Comparison of ENCODE assay signal across 8 mouse cellular contexts in genomic region chr4:135972556-135972906, GRCm38 (mm10). TPM values are rescaled to one million over a fixed set of nuclear protein-coding genes. Genes with fewer than 3 reads are reported as not detected.
A peak's percentile ranks its signal among the peaks of the same experiment; 100 is the strongest.
DNase-seq lines count a peak whose midpoint lies in the region; ATAC-seq and TF ChIP-seq lines count a peak whose summit lies in the region.

Gene Lypla2 (minus strand): TSS chr4:135972626.

- intact Hi-C loops in heart, postnatal 36 days (cut with DNase I), result no loop called here

- peak within 1 kb of the TSS; percentile 90 for H3K4me2 ChIP-seq in forebrain, postnatal 0 days (ENCODE audit: low read depth)
- peak within 1 kb of the TSS; percentile 91 for H3K4me2 ChIP-seq in lung, embryonic 15.5 days

- H3K27me3 ChIP-seq in forebrain, postnatal 0 days (ENCODE audit: insufficient read depth, low read length), result no peaks in the 10 kb centered on the region
- H3K27me3 ChIP-seq in lung, embryonic 15.5 days, result no peaks in the 10 kb centered on the region

- WGBS in forebrain, postnatal 0 days, result under 1% methylated on average over 19 of the region's 19 CpGs
- under 1% methylated on average over 19 of the region's 19 CpGs for WGBS in lung, embryonic 15.5 days

- TF ChIP-seq CTCF in forebrain, postnatal 0 days (IDR thresholded peaks at IDR 0.05; ENCODE audit: low read depth), result peak; percentile 18; the same call in 1 of the 2 replicates

- peak within 1 kb of the TSS; percentile 89 to 93 for H3K4me3 ChIP-seq in ES-E14 (ENCODE audit: insufficient read depth in 1 of 2, low read depth in 1 of 2, low read length in 2 of 2, poor library complexity in 1 of 2, severe bottlenecking in 1 of 2)
- H3K4me3 ChIP-seq in forebrain, postnatal 0 days (ENCODE audit: low read depth, low read length), result peak within 1 kb of the TSS; percentile 88
- peak within 1 kb of the TSS; percentile 95 for H3K4me3 ChIP-seq in lung, embryonic 15.5 days

- peaks cover 3 to 7% of the 10 kb centered on the region in 2 experiments; a peak in 1 of 4 replicates for H3K4me1 ChIP-seq in ES-E14 (ENCODE audit: control insufficient read depth in 2 of 2, insufficient read depth in 2 of 2, low read length in 2 of 2, poor library complexity in 1 of 2)
- peaks cover 9% of the 10 kb centered on the region; the same call in 1 of the 2 replicates for H3K4me1 ChIP-seq in forebrain, postnatal 0 days (ENCODE audit: insufficient read depth)
- peaks cover 17% of the 10 kb centered on the region for H3K4me1 ChIP-seq in lung, embryonic 15.5 days

- peak; percentile 92 for ATAC-seq in forebrain, postnatal 0 days
- ATAC-seq in lung, embryonic 15.5 days (ENCODE audit: borderline replicate concordance, extremely low read depth, low FRiP score, low TSS enrichment), result peak; percentile 82

- H3K9me3 ChIP-seq in ES-E14 (ENCODE audit: control insufficient read depth, insufficient read depth, low read depth, low read length), result no peaks in the 10 kb centered on the region
- H3K9me3 ChIP-seq in forebrain, postnatal 0 days (ENCODE audit: low read length), result no peaks in the 10 kb centered on the region
- no peaks in the 10 kb centered on the region for H3K9me3 ChIP-seq in lung, embryonic 15.5 days

- peak within 1 kb of the TSS; percentile 85 for H3K9ac ChIP-seq in ES-E14 (ENCODE audit: insufficient read depth, low read depth, low read length, poor library complexity, severe bottlenecking)
- H3K9ac ChIP-seq in forebrain, postnatal 0 days, result peak within 1 kb of the TSS; percentile 94
- peak within 1 kb of the TSS; percentile 95 for H3K9ac ChIP-seq in lung, embryonic 15.5 days

- no peak within 1 kb of the TSS for H3K27ac ChIP-seq in ES-E14 (ENCODE audit: insufficient read depth, low read depth, low read length, poor library complexity, severe bottlenecking)
- H3K27ac ChIP-seq in forebrain, postnatal 0 days (ENCODE audit: low read depth, low read length), result peak within 1 kb of the TSS; percentile 74
- peak within 1 kb of the TSS; percentile 60 for H3K27ac ChIP-seq in lung, embryonic 15.5 days

- in situ Hi-C loops in ES-E14 (cut with MboI; ENCODE audit: low sequenced_read_pairs in 2 of 2, unreplicated experiment in 2 of 2), result no loop called here

- DNase-seq in ES-E14 (ENCODE audit: low read depth, low spot score), result peak; percentile 19
- peak; percentile 91 to 93 for DNase-seq in cerebellum, adult 18-20 months
- DNase-seq in forebrain, postnatal 0 days, result peak; percentile 91
- DNase-seq in heart, postnatal 36 days, result peak; percentile 93
- DNase-seq in layer of hippocampus, adult 8-10 months (ENCODE audit: low spot score in 2 of 2), result peak; percentile 83 to 87
- DNase-seq in ovary, adult 18-20 months (ENCODE audit: low spot score), result peak; percentile 81
- peak; percentile 69 for DNase-seq in thymus, postnatal 0 days (ENCODE audit: low spot score)

- peaks cover 39% of the 10 kb centered on the region for H3K36me3 ChIP-seq in ES-E14 (ENCODE audit: control insufficient read depth, insufficient read depth, low read length, poor library complexity, severe bottlenecking)
- peaks cover 56% of the 10 kb centered on the region for H3K36me3 ChIP-seq in forebrain, postnatal 0 days (ENCODE audit: insufficient read depth)
- peaks cover 62% of the 10 kb centered on the region for H3K36me3 ChIP-seq in lung, embryonic 15.5 days

TF ChIP-seq in ES-E14, 5 proteins besides CTCF, POLR2A, EP300 and RAD21:
- TF ChIP-seq MAFK (IDR thresholded peaks at IDR 0.05; ENCODE audit: insufficient read depth, low read depth, low read length), result no peak
- no peak for TF ChIP-seq HCFC1 (IDR thresholded peaks at IDR 0.05; ENCODE audit: borderline replicate concordance, insufficient read depth, low read length)
- no peak for TF ChIP-seq CHD2 (IDR thresholded peaks at IDR 0.05; ENCODE audit: low read depth, low read length)
- no peak for TF ChIP-seq ZC3H11A (IDR thresholded peaks at IDR 0.05; ENCODE audit: borderline replicate concordance, low read depth, low read length)
- TF ChIP-seq ZNF384 (IDR thresholded peaks at IDR 0.05; ENCODE audit: low read depth, low read length), result no peak
TF ChIP-seq in ES-E14: peak in this region for 0.

RNA-seq across cellular contexts. Expression of gene Lypla2, which starts in this region (rescaled TPM):
- 23.8 and 33.0 TPM in 2 replicates for total RNA-seq in ES-E14 (2012; rRNA removed)
- 136 and 138 TPM in 2 replicates for total RNA-seq in forebrain, postnatal 0 days (2014; rRNA removed)
- polyA plus RNA-seq in forebrain, postnatal 0 days (2015; fragmentation: Nextera tagmentation; extraction: Ambion mirVana), result 201 and 206 TPM in 2 replicates
- 10 to 100 TPM; 33.3 to 34.7 TPM for total RNA-seq in heart, postnatal 36 days (2021)
- 100 to 1,000 TPM in 2 of 4 experiments, 10 to 100 TPM in 2; 94.3 to 103 (median 98.5) TPM for total RNA-seq in layer of hippocampus, adult 8-10 months (2022)
- 122 and 124 TPM in 2 replicates for polyA plus RNA-seq in lung, embryonic 15.5 days (2015; fragmentation: Nextera tagmentation; extraction: Ambion mirVana)
- 145 and 149 TPM in 2 replicates for polyA plus RNA-seq in thymus, postnatal 0 days (2015; fragmentation: Nextera tagmentation; extraction: Ambion mirVana)

Comparison
In these comparisons a context has a peak if more than half of its experiments do, and no peak if none do; other contexts are left out.
1. DNase-seq: peak in every context shown above with its lines; median percentile 93 in heart, postnatal 36 days; 92 in cerebellum, adult 18-20 months; 91 in forebrain, postnatal 0 days; 85 in layer of hippocampus, adult 8-10 months; 81 in ovary, adult 18-20 months; 69 in thymus, postnatal 0 days; 19 in ES-E14.